Mouse (Mus musculus) liver, embryonic 14 days (tissue): ENCODE measurements around the gene Nphp1. TPM values are rescaled to one million over a fixed set of nuclear protein-coding genes. Genes with fewer than 3 reads are reported as not detected.

Source experiments
- polyA plus RNA-seq: library from polyadenylated mRNA; depleted of rRNA; stranded (reverse); fragments of >200 nt; gene quantifications from 2 replicates; pipeline ENCODE4 v1.2.3, GENCODE M21; 2012; rRNA removed

Gene Nphp1
- 5.4 and 6.1 TPM in 2 replicates for polyA plus RNA-seq

GRCm38 (mm10) chr2:127788440-127789116 lies at the start of gene Nphp1:
Gene Nphp1, minus strand, starts transcription at chr2:127788897.

GRCm38 (mm10) chr2:127831401-127832102 lies 42.9 kb upstream of the Nphp1 start, which contains the start of gene Bub1:
Gene Bub1, minus strand, starts transcription at chr2:127831865.

GRCm38 (mm10) chr2:127791919-127792603 lies 3.4 kb upstream of the Nphp1 start, which contains the start of gene Mtln:
Gene Mtln, minus strand, starts transcription at chr2:127792488.

GRCm38 (mm10) chr2:127729671-127730070 lies 59.0 kb downstream of the Nphp1 start, which contains the start of gene Mall:
Gene Mall, minus strand, starts transcription at chr2:127729932.

Other genes with a start within 250 kb of the Nphp1 start
- 0.08 TPM in 1 of 2 replicates, not detected in the other for gene Prom2, start 247.4 kb downstream of the Nphp1 start, polyA plus RNA-seq
- 1.2 and 1.4 TPM in 2 replicates for gene Zfp661, start 201.8 kb downstream of the Nphp1 start, polyA plus RNA-seq
- 51.3 and 52.7 TPM in 2 replicates for gene Mrps5, start 201.7 kb downstream of the Nphp1 start, polyA plus RNA-seq
- 0.01 and 0.09 TPM in 2 replicates for gene Mal, start 132.2 kb downstream of the Nphp1 start, polyA plus RNA-seq
- 0.03 TPM in 1 of 2 replicates, not detected in the other for gene Mall, start 59.0 kb downstream of the Nphp1 start, polyA plus RNA-seq
- gene Mtln, start 3.6 kb upstream of the Nphp1 start, polyA plus RNA-seq, result 20.8 and 26.0 TPM in 2 replicates
- gene Bub1, start 43.0 kb upstream of the Nphp1 start, polyA plus RNA-seq, result 17.5 and 21.0 TPM in 2 replicates
- 0.01 TPM in 1 of 2 replicates, not detected in the other for gene Acoxl, start 50.0 kb upstream of the Nphp1 start, polyA plus RNA-seq